Mouse (Mus musculus) lung, postnatal 10 days (tissue): ENCODE results near the gene Nyap2.
"Not testable (repeated sequence)": the region's sequence is repeated elsewhere in the genome, so short reads cannot be mapped to it uniquely, and the experiment has no call there.

Experiments
- DNase-seq: peaks from one replicate; pipeline ENCODE4 v3.0.0; 2021

Gene Nyap2

DNA sequence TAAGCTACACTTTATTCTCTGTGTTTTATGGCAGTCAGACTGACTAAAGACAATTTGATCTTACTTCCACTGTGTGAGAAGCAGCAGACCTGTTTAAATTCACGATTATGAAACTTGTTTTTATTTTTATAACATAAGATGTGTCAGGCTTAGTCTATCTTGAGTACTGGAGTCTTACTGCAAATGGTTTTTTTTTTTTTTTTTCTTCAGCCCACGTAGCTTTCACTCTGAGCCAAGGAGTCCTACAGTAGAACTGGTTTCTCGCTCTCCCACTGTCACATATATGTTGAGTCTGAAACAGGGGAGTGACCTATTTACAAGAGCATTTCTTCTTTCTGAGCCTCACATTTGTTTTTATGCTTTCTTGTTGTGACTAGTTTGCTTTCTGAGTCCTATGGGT, 103.9 kb downstream of the Nyap2 start:
- no peak for DNase-seq

GRCm38 (mm10) chr1:81209536-81209935, 132.8 kb downstream of the Nyap2 start:
- no peak for DNase-seq

GRCm38 (mm10) chr1:81211491-81211890, 134.7 kb downstream of the Nyap2 start:
- DNase-seq: no peak

GRCm38 (mm10) chr1:81219790-81220189, 143.0 kb downstream of the Nyap2 start:
- DNase-seq: no peak

DNA sequence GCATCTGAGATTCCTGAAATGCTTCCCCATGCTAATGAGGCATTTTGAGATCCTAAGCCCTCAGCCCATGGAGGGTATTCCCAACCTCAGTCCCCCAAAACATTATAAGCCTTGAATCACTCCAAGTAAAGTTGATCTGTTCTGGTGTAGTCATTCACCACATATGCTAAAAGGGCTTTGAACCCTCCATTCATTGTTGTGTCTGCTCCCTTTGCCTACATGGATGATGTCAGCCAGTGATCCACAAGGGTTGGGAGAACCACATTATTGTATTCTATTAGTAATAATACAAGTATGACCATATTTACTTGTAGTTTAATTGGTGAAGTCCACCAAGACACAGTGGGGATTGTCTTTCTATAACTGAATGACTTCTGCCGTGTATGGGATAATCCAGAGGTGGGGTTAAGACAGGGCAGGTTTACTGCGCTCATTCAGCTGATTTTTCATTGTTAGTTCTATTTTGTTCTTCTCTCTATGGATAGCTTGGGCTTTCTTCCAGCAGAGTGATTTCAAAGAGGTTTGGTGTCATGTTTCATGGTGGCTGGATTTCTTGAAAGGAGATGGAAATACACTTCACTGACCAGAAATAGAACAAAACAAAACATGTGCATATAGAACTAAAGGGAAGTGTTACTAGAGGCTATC, 155.1 kb downstream of the Nyap2 start:
- no peak for DNase-seq

GRCm38 (mm10) chr1:81232407-81232789, 155.6 kb downstream of the Nyap2 start:
- DNase-seq: not testable (repeated sequence)

DNA sequence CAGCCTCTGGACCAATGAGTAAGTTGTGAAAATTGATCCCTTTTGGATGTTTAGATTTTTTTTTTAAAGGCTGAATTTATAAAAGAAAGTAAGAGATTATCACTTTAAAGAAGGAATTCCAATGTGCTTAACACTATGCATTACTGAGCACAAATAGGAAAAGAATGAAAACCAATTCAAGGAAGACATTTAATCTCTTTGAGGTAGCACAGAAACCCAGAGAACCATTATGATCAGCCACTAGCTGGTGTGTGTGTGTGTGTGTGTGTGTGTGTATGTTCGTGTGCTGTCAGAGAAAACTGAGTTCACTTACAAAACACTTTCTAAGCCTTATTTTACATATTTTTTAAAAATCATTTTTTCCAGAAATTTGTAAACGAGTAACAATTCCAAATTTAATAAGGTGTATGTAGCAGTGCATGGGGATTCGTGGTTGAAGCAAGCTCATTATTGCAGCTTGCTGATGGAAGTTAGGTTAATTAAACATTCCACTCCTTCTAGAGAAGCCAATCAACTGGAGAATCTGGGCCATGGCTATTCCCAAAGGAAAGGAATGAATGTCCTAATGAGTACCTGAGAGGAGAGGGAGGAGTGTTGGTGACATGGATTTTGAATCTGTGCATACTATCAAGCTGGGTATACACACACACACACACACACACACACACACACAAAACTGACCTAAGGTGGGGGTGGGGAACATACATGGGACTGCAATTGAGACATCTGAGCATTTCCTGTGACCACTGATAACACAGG, 171.9 kb downstream of the Nyap2 start:
- DNase-seq: no peak

DNA sequence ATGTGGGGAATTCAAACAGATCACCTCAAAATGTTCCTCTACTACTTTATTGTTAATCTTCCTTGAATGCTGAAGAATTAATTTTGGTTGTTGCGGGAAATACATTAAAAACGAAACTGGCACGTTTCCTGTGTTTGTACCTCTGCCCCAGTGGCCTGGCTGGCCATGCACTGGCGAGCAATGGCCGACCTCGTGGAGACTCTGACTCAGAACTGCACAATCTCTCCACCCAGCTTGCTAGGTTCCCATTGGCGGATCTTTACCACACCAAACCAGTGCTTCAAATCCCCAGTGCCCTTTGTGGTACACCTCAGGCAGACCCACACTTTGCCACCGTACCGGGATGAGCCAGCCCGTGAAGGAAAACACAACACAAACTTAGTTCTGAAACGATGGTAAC, 173.3 kb downstream of the Nyap2 start:
- DNase-seq: no peak

GRCm38 (mm10) chr1:81266441-81266840, 189.7 kb downstream of the Nyap2 start:
- no peak for DNase-seq

- no peak for DNase-seq
These were observed 204.2 kb downstream of the Nyap2 start for GRCm38 (mm10) chr1:81280978-81281377.

DNA sequence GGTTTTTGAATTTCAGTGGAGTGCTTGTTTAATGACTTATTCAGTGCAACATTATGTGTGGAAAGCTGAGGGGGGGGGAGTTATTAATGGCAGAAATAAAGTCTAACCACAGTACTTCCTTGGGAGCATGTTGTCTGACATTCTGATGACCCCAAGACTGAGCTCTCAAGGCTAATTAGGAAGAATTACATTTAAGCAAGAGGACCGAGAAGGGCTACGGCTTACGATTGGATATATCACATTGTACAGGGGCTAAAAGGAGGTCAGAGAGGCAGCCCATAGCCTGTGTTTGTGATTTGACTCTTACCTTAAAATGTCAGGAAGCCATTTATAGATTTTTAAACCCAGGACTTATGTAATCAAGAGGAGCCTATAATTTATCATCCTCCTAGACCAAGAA, 208.9 kb downstream of the Nyap2 start:
- DNase-seq: no peak

- no peak for DNase-seq
These were observed 210.3 kb downstream of the Nyap2 start for GRCm38 (mm10) chr1:81287088-81287487.

GRCm38 (mm10) chr1:81300735-81301134, 224.0 kb downstream of the Nyap2 start:
- DNase-seq: no peak

GRCm38 (mm10) chr1:81301661-81302060, 224.9 kb downstream of the Nyap2 start:
- peak; percentile 43 for DNase-seq

GRCm38 (mm10) chr1:81303389-81303788, 226.6 kb downstream of the Nyap2 start:
- no peak for DNase-seq

DNA sequence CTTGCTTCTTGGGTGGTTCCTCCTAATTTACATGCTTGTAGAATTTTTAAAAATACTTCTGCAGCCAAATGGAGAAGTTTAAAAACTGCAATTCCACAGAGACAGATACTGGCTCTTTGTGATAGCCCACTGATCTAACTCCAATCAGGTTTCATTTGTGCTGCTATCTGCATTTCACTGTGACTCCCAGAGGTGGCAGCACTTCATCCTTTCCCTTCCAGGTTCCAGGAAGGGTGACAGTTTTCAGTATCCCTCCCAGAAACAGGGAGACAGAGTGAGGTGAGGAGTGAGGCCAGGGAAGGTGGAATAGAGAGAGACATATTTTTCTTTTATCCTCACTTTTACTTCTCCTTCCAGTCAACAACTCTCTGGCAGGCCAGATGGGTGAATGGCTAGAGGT, 230.7 kb downstream of the Nyap2 start:
- no peak for DNase-seq

GRCm38 (mm10) chr1:81307934-81308333, 231.2 kb downstream of the Nyap2 start:
- DNase-seq: no peak

GRCm38 (mm10) chr1:81310087-81310626, 233.4 kb downstream of the Nyap2 start:
- DNase-seq: peak; percentile 74

GRCm38 (mm10) chr1:81316403-81316994, 239.7 kb downstream of the Nyap2 start:
- DNase-seq: peak; percentile 81

- DNase-seq: no peak
These were observed 240.3 kb downstream of the Nyap2 start for GRCm38 (mm10) chr1:81316995-81317413.

DNA sequence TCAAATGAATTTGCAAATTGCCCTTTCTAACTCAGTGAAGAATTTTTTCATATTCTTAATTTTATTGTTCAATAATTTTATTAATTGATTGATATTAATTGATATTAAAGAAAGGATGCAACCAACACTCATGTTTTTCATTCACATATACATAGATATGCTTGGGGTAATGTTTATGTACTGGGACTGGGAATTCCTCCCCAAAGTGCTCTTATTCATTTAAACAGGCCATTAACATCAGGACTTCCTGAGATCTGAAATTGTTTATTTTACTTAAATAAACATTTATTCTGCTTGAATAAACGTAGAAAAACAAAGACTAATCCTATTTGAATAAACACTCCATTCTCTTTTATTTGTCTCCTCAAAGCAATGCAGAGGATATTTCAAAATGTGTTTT, 311.0 kb downstream of the Nyap2 start:
- no peak for DNase-seq
